Mouse (Mus musculus) forebrain, embryonic 11.5 days (tissue): Measurements from ENCODE around the gene Fbxl14. TPM values are rescaled to one million over a fixed set of nuclear protein-coding genes. Genes with fewer than 3 reads are reported as not detected.

Source experiments
- ATAC-seq: fragments of 200-750 bp; cut with Nextera tagmentation; replicated peaks from 2 replicates; pipeline ENCODE4 v1.8.0; 2017; ENCODE audit warnings: moderate TSS enrichment; ENCODE audit not compliant: low FRiP score
- DNase-seq: peaks from one replicate; pipeline ENCODE4 v3.0.0-alpha.2; 2017; ENCODE audit warnings: low spot score
- H3K27ac ChIP-seq: fragments of 300-500 bp; sonication (generic); 2 replicates; pipeline ENCODE4 v1.5.1; 2014; ENCODE audit warnings: low read depth, low read length
- H3K27me3 ChIP-seq: fragments of 300-500 bp; sonication (generic); 2 replicates; pipeline ENCODE4 v1.6.1; 2014; ENCODE audit warnings: mild to moderate bottlenecking, low read length, mixed read lengths; ENCODE audit not compliant: control insufficient read depth, insufficient read depth
- H3K36me3 ChIP-seq: fragments of 300-500 bp; sonication (generic); 2 replicates; pipeline ENCODE4 v1.6.1; 2014; ENCODE audit warnings: mild to moderate bottlenecking, low read length, moderate library complexity, mixed read lengths; ENCODE audit not compliant: control insufficient read depth, insufficient read depth
- H3K4me1 ChIP-seq: fragments of 300-500 bp; sonication (generic); replicated peaks from 2 replicates; pipeline ENCODE4 v1.6.1; 2014; ENCODE audit warnings: low read length, mixed read lengths; ENCODE audit not compliant: control insufficient read depth, insufficient read depth
- H3K4me2 ChIP-seq: fragments of 300-500 bp; sonication (generic); 2 replicates; pipeline ENCODE4 v1.6.1; 2014; ENCODE audit warnings: low read depth, mild to moderate bottlenecking, low read length, moderate library complexity, mixed read lengths; ENCODE audit not compliant: severe bottlenecking
- H3K4me3 ChIP-seq: fragments of 300-500 bp; sonication (generic); 2 replicates; pipeline ENCODE4 v1.5.1; 2014; ENCODE audit warnings: low read depth, low read length
- H3K9ac ChIP-seq: fragments of 300-500 bp; sonication (generic); 2 replicates; pipeline ENCODE4 v1.6.1; 2014; ENCODE audit warnings: low read length
- H3K9me3 ChIP-seq: fragments of 300-500 bp; sonication (generic); 2 replicates; pipeline ENCODE4 v1.6.1; 2016; ENCODE audit warnings: low read length, mixed read lengths; ENCODE audit not compliant: control insufficient read depth
- WGBS: fragments of 180-500 bp; shearing (Covaris S2); extraction: QIAGEN DNeasy Blood & Tissue Kit; methylation state at CpG from one replicate; pipeline ENCODE4 v1.1.7; 2014; 5-methylcytosine and 5-hydroxymethylcytosine counted together
- polyA plus RNA-seq: library from polyadenylated mRNA; unstranded; fragments of >200 nt; fragmentation: Nextera tagmentation; extraction: Ambion mirVana; gene quantifications from 2 replicates; pipeline ENCODE4 v1.2.1, GENCODE M21; 2014

Fbxl14 gene
- polyA plus RNA-seq, 1 experiment from 2014 or later: 5.6 TPM

DNA sequence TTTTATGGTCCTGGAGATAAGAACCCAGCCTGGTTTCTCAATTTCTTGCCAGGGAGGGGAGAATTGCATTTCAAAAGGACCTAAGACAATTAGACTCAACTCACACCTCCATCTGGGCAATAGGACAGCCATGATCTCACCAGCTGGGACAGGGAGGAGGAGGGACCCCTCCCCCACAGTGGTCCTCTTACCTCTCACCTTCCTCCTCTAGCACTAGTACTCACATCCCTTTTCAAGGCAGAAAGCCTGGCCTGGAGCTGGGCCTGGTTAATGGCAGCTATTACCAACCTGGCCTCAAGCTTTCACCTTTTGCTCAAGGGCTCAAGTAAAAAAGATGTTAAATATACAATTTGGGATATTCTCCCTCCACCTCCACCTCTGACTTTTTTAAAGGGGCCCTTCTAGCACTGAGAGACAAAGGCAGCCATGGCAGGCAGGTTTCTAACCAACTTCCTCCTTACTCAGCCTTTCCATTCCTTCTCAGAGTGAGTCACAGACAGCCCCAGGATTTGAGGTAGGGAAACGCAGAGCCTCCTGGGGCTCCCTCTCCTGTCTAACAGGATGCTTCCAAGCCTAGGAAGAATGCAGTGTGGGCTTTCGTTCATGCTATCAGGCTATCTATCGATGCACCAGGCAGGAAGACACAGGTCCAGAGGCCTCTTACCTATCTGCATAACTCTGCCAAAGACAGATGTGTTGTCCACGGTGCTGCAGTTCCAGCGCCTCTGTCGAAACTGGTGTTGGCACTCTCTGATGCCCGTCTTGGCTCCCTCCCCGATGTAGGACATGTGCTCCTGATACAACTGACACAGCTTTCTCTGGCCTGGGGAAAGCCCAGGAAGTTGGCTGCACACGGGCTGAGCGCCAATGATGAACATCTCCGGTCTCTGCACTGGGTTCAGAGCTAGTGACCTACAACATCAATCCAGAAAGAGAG lies 33.5 kb upstream of the Fbxl14 start:
- Histone ChIP-seq H3K4me3 (no peak overlapping the region), H3K4me2 (no peak overlapping the region)
- 80% methylated on average over 11 of the region's 11 CpGs for WGBS

DNA sequence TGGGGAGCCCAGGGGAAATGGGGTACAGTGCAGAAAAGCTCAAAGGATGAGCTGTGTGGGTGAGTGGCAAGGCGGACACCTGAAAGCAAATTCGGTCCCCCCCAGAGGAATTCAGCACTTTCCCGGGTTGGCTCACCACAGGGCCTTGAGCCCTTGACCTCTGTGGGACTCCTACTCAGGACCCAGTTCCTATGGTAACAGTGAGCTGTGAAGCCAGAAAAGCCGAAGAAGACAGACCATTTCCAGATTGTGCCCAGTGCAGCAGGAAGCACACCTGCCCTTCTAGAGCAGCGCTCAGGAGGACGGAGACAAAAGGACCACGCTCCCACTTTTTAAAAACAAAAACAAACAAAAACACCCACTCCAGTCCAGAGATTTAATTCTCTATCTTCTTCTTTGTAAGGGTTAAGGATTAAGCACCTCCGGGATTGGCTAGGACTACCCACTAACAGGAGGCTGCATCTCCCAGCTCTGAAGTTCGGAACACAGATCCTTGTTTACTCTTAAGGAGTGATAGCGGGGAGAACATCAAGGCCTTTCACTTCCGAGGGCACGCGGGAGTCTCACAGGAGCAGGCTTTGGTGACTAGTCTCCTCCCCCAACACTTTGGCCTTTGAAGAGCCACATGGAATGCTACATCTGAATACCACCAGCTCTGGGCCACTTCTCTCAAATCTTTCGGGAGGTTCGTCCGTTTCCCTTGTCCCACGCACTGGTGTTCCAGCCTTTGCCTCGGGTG lies 31.0 kb upstream of the Fbxl14 start:
- peaks cover 13% of the 10 kb centered on the region for H3K4me1 ChIP-seq
- ATAC-seq (no peak), DNase-seq (peak; percentile 64)
- H3K27me3 ChIP-seq: no peaks in the 10 kb centered on the region
- no peaks in the 10 kb centered on the region for H3K36me3 ChIP-seq
- H3K9ac ChIP-seq: peak overlapping the region; percentile 51
- peak overlapping the region; percentile 49 for H3K4me2 ChIP-seq
- 7% methylated on average over 18 of the region's 18 CpGs for WGBS
- no peak overlapping the region for H3K27ac ChIP-seq
- peak overlapping the region; percentile 17 for H3K4me3 ChIP-seq
- no peaks in the 10 kb centered on the region for H3K9me3 ChIP-seq

More for the DNA sequence above, 33.5 kb upstream of the Fbxl14 start:
- no peaks in the 10 kb centered on the region for H3K27me3 ChIP-seq
- no peaks in the 10 kb centered on the region for H3K36me3 ChIP-seq
- DNase-seq (no peak), ATAC-seq (no peak)
- no peak overlapping the region for H3K9ac ChIP-seq
- no peak overlapping the region for H3K27ac ChIP-seq
- H3K4me1 ChIP-seq: peaks cover 9% of the 10 kb centered on the region
- no peaks in the 10 kb centered on the region for H3K9me3 ChIP-seq

DNA sequence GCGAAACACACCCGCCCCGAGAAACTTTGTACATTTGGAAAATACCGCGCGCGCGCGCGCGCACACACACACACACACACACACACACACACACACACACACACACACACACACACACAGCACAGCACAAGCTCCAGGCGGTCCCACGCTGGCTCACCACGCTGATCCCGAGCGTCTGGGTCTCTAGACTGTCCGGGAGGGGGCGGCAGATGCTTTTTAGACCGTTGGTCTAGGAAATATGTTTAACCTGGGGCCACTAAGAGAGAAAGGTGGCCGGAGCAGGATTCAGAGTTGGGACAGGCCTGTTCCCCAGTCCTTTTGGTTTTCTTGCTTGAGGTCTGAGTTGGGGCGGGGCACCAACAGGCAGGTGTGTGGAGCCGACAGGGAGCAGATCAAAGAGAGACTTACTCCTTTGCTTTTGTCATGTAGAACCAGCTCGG lies 30.4 kb upstream of the Fbxl14 start:
- Histone ChIP-seq H3K4me2 (peak overlapping the region; percentile 49), H3K27ac (no peak overlapping the region), H3K36me3 (no peaks in the 10 kb centered on the region), H3K4me1 (peaks cover 13% of the 10 kb centered on the region), H3K27me3 (no peaks in the 10 kb centered on the region), H3K4me3 (peak overlapping the region; percentile 17), H3K9ac (peak overlapping the region; percentile 51), H3K9me3 (no peaks in the 10 kb centered on the region)
- WGBS: 2% methylated on average over 22 of the region's 23 CpGs
- peak; percentile 84 for DNase-seq
- peak; percentile 37; the same call in 1 of the 2 replicates for ATAC-seq

DNA sequence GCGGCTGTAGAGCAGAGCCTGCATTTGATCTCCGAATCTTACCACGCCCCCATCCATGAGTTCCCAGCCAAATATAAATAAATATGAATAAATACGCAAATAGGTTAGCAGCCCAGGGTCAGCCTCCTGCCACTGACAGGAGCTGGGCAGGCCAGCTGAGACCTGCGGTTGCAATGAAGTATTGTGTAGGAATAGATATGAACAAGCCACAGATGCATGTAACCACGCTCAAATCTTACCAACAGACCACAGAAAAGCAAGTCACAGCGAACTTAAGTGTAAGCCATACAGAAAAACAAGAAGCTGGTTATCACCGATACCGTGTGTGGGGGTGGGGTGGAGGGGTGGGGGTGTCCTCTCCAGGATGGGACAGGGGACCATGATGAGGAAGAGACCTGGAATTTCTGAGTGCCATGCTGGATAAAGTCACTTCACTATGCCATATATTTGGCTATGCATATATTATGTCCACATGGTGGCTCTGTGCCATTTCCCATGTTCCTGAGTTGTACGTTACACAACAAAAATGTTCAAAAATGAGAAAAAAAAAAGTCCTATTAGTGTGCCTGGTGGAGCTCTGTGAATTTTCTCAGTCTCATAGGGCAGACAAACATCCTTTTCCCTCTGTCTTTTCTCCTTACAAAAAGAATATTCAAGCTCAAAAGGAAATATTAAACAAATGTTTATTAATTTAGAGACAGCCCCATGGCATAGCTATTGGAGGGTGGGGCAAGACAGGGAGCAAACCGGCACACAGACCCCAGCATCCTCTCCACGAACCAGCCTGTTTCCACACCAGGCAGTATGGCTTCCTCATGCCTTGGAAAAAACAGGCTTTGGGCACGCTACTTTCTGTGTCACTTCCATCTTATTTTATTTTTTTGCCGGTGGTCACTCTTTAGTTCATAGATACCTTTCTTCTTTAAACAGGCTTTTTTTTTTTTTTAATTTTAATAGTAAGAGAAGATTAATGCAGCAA lies 28.2 kb upstream of the Fbxl14 start:
- Histone ChIP-seq H3K4me2 (peak overlapping the region; percentile 64; the same call in 1 of the 2 replicates), H3K4me1 (peaks cover 13% of the 10 kb centered on the region), H3K27me3 (no peaks in the 10 kb centered on the region), H3K27ac (peak overlapping the region; percentile 50; the same call in 1 of the 2 replicates), H3K9ac (no peak overlapping the region; the same call in 1 of the 2 replicates), H3K9me3 (no peaks in the 10 kb centered on the region), H3K36me3 (no peaks in the 10 kb centered on the region), H3K4me3 (no peak overlapping the region; the same call in 1 of the 2 replicates)
- 49% methylated on average over 14 of the region's 14 CpGs for WGBS
- no peak; the same call in 1 of the 2 replicates for ATAC-seq
- no peak for DNase-seq

DNA sequence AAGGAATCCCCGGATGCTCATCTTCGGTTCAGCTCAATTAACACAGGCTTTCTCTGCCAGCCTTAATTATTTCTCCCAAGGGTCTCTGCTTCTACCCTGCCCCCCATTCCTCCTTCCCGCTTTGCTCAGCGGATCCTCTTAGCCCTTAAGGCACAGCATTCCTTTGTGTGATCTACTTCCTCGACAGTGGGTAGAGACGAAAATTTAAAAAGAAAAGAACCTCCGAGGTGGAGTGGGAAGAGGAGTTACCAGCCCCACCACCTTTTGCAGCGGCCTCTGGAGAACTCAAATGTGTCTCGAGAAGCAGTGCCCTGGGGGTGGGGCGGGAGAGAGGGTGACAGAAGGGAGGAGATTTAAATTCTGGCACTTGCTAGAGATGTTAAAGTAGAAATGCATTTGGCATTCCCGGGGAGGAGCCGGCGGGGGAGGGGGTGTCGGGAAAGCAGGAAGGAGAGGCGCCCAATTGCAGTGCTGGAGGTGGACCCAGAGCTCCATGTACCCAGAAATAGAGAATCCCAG lies 27.4 kb upstream of the Fbxl14 start:
- Histone ChIP-seq H3K4me1 (peaks cover 13% of the 10 kb centered on the region), H3K4me2 (peak overlapping the region; percentile 64), H3K4me3 (peak overlapping the region; percentile 28), H3K27me3 (no peaks in the 10 kb centered on the region), H3K27ac (peak overlapping the region; percentile 88), H3K9me3 (no peaks in the 10 kb centered on the region), H3K36me3 (no peaks in the 10 kb centered on the region), H3K9ac (peak overlapping the region; percentile 69)
- 2% methylated on average over 15 of the region's 15 CpGs for WGBS
- ATAC-seq: peak; percentile 69
- peak; percentile 85 for DNase-seq

DNA sequence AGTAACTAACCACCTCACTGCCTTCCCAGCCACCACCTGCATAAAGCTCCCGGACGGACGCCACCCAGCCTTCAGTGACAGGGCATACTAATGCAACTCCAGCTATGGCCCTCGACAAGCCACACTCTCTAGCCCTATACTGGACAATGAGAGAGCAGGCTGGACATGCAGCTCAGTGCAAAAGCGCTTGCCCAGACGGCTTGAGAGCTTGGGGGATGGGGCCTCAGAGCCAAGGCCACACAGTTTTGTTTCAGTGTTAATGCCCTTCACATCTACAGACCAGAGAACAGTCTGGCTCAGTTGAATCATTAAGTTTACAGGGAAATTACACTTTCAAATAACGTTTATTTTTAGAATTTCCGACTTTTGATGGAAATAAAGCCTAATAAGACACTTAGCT lies 21.3 kb upstream of the Fbxl14 start:
- WGBS: 72% methylated on average over 8 of the region's 8 CpGs
- no peak overlapping the region for H3K9ac ChIP-seq
- no peak overlapping the region for H3K27ac ChIP-seq
- no peak overlapping the region for H3K4me2 ChIP-seq
- no peaks in the 10 kb centered on the region for H3K4me1 ChIP-seq
- H3K36me3 ChIP-seq: no peaks in the 10 kb centered on the region
- H3K4me3 ChIP-seq: no peak overlapping the region
- DNase-seq (no peak), ATAC-seq (no peak)
- no peaks in the 10 kb centered on the region for H3K9me3 ChIP-seq
- H3K27me3 ChIP-seq: no peaks in the 10 kb centered on the region

DNA sequence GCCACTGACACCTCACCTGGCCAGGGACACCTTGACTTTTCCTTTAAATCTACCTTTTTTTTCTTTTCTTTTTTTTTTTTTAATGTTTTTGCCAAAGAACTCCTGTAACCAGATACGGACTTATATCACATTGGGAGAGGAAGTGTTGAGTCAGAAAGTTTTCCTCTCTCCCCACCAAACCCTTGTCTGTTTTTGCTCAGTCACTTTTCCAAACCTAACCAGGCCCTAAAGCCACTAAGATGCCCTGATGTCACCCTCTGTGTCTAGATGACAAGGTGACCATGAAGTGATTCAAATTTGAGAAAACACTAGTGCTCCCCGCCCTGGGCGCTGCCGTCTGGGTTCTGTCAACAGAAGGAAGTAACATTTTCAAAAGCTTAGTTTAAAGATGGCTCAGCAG lies 20.4 kb upstream of the Fbxl14 start:
- H3K27ac ChIP-seq: no peak overlapping the region
- no peak for DNase-seq
- no peaks in the 10 kb centered on the region for H3K36me3 ChIP-seq
- H3K27me3 ChIP-seq: no peaks in the 10 kb centered on the region
- no peaks in the 10 kb centered on the region for H3K4me1 ChIP-seq
- H3K9me3 ChIP-seq: no peaks in the 10 kb centered on the region
- H3K4me2 ChIP-seq: no peak overlapping the region
- no peak overlapping the region for H3K4me3 ChIP-seq
- WGBS: 82% methylated on average over 4 of the region's 4 CpGs
- no peak overlapping the region for H3K9ac ChIP-seq
- ATAC-seq: no peak
